Mouse (Mus musculus) cerebellum, postnatal 25 days (tissue): ENCODE measurements around the gene Kcnq1.

Source experiments
- DNase-seq, 2 experiments: peaks; one replicate each; pipeline ENCODE4 v3.0.0; 2021; ENCODE audit warnings: mixed read lengths in 2 of 2

The Kcnq1 gene

DNA sequence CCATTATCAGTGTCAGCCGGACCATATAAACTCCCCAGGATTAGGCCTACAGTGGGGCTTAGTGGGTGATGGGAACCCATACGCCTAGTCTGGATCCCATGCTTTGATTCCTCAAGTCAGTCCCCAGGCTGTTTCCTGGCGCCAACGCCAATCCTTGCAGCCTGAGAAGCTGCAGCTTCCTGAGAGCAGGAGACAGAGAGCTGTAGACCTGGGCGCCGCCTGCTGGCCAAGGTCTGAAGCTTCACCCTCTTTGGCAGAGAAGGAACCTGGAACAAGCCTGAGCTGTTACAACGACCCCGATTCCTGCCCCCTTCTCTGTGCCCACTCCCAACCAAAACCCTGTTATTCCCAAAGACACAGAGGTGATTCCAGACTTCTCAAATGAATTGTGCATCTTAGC lies 363.8 kb downstream of the Kcnq1 start:
- DNase-seq = peak; percentile 80 to 88

DNA sequence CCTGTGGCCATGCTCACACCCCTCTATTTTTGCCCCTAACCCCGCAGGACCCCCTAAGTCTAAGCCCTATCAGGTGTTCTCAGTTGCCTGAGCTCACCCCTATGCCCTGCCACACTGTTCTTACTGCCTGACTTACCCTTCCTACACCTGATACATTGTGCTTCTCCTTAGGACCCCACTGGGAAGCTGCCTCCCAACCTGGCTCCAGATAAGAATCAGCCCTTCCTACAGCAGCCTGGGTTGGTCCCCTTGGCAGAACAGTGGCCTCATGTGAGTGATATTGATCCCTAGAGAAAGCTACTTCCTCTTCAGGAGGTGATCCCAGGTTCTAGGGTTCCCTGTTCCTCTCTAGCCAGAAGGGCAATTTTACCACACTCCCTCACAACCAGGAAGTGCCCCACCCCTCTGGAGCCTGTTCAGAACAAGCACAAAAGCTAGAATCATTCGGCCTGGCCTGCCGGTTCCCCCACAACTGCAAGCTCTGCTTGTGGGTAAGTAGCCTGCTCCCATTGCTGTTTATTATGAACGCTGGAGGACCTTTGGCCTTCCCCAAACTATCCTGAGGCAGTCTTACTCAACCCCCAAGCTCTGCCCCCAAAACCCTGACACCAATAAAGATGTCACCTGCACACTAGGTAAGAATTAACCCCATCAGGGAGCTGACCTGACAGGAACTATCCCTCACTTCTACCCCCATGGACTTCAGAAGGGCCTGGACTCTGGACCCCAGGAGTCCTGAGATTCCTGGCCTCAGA lies 367.4 kb downstream of the Kcnq1 start, which contains the start of gene Slc22a18:
Gene Slc22a18, plus strand, starts transcription at position 390 of the 755 bp plus-strand sequence.
- DNase-seq = no peak

- DNase-seq = no peak
Observed at GRCm38 (mm10) chr7:143474811-143475210, 368.6 kb downstream of the Kcnq1 start.

- no peak for DNase-seq
Observed at GRCm38 (mm10) chr7:143475876-143476275, 369.7 kb downstream of the Kcnq1 start.
